Mouse (Mus musculus) liver, embryonic 14.5 days (tissue): Measurements from ENCODE around the gene BC048403. TPM values are rescaled to one million over a fixed set of nuclear protein-coding genes. Genes with fewer than 3 reads are reported as not detected.

Experiments
- ATAC-seq: fragments of 200-750 bp; cut with Nextera tagmentation; 2 replicates; pipeline ENCODE4 v1.8.0; 2017; ENCODE audit warnings: moderate number of reproducible peaks, mild to moderate bottlenecking, moderate library complexity; ENCODE audit not compliant: insufficient read depth
- DNase-seq, 3 experiments: peaks; one replicate each; pipeline ENCODE4 v3.0.0-alpha.2; 2012 to 2013; ENCODE audit warnings: low read depth in 3 of 3, low spot score in 3 of 3
- H3K27ac ChIP-seq: fragments of 300-500 bp; sonication (generic); 2 replicates; pipeline ENCODE4 v1.5.1; 2014; ENCODE audit warnings: moderate library complexity, mild to moderate bottlenecking, control low read depth, inconsistent platforms
- H3K27me3 ChIP-seq: fragments of 300-500 bp; sonication (generic); 2 replicates; pipeline ENCODE4 v1.6.1; 2014; ENCODE audit warnings: mild to moderate bottlenecking, low read length, moderate library complexity; ENCODE audit not compliant: control insufficient read depth, insufficient read depth
- H3K36me3 ChIP-seq: fragments of 300-500 bp; sonication (generic); replicated peaks from 2 replicates; pipeline ENCODE4 v1.6.1; 2014; ENCODE audit warnings: low read depth; ENCODE audit not compliant: control insufficient read depth, insufficient read depth
- H3K4me1 ChIP-seq, 2 experiments: fragments of 200-500 bp in 1 of 2; fragments of 300-500 bp in 1 of 2; sonication (generic) in 1 of 2; replicated peaks; 2 replicates each; pipeline ENCODE4 v1.6.1; 2012 to 2014; ENCODE audit warnings: antibody characterized with exemption in 1 of 2, inconsistent platforms in 1 of 2, low read length in 1 of 2; ENCODE audit not compliant: control insufficient read depth in 2 of 2, insufficient read depth in 2 of 2
- H3K4me2 ChIP-seq: fragments of 300-500 bp; sonication (generic); 2 replicates; pipeline ENCODE4 v1.6.1; 2014; ENCODE audit warnings: low read depth, mild to moderate bottlenecking, control low read depth, moderate library complexity
- H3K4me3 ChIP-seq, 2 experiments: fragments of 200-500 bp in 1 of 2; fragments of 300-500 bp in 1 of 2; sonication (generic) in 1 of 2; 2 replicates each; pipeline ENCODE4 v1.5.1; 2012 to 2014; ENCODE audit warnings: low read depth in 2 of 2, low read length in 2 of 2, mild to moderate bottlenecking in 2 of 2, control low read depth in 1 of 2, inconsistent platforms in 1 of 2, moderate library complexity in 1 of 2; ENCODE audit not compliant: insufficient read depth in 1 of 2
- H3K9ac ChIP-seq: fragments of 300-500 bp; sonication (generic); replicated peaks from 2 replicates; pipeline ENCODE4 v1.6.1; 2014; ENCODE audit warnings: mild to moderate bottlenecking, control low read depth, moderate library complexity
- H3K9me3 ChIP-seq: fragments of 300-500 bp; sonication (generic); 2 replicates; pipeline ENCODE4 v1.6.1; 2016; ENCODE audit warnings: low read length, mixed read lengths; ENCODE audit not compliant: control insufficient read depth
- CTCF ChIP-seq: IDR thresholded peaks from 2 replicates; pipeline ENCODE4 v1.5.1; 2016; ENCODE audit warnings: antibody characterized with exemption, low read depth, control low read depth
- EP300 ChIP-seq: IDR thresholded peaks from 2 replicates; pipeline ENCODE4 v1.6.1; 2016; ENCODE audit warnings: antibody characterized with exemption, low read depth
- WGBS: fragments of 180-500 bp; shearing (Covaris S2); extraction: QIAGEN DNeasy Blood & Tissue Kit; methylation state at CpG from one replicate; pipeline ENCODE4 v1.1.7; 2014; ENCODE audit not compliant: insufficient replicate concordance; 5-methylcytosine and 5-hydroxymethylcytosine counted together
- polyA plus RNA-seq, 2 experiments: library from polyadenylated mRNA; depleted of rRNA in 1 of 2; stranded (reverse) in 1 of 2; unstranded in 1 of 2; fragments of >200 nt; fragmentation: Nextera tagmentation in 1 of 2; extraction: Ambion mirVana in 1 of 2; gene quantifications; 2 replicates each; pipeline versions ENCODE4 v1.2.1 to v1.2.3; 2012 to 2014

Gene BC048403
- polyA plus RNA-seq, 2 experiments, result 1.8 to 2.3 TPM

- Histone ChIP-seq H3K4me2 (no peak overlapping the region), H3K36me3 (no peaks in the 10 kb centered on the region), H3K27ac (no peak overlapping the region), H3K9me3 (no peaks in the 10 kb centered on the region), H3K27me3 (no peaks in the 10 kb centered on the region), H3K4me1 (no peaks in the 10 kb centered on the region), H3K4me3 (no peak overlapping the region), H3K9ac (no peak overlapping the region)
- DNase-seq, result no peak
- no peak for TF ChIP-seq EP300
- no peak for TF ChIP-seq CTCF
- 61% methylated on average over 6 of the region's 6 CpGs for WGBS
- ATAC-seq, result no peak
These were observed 36.1 kb upstream of the BC048403 start for GRCm38 (mm10) chr10:121703619-121704018.

- H3K4me2 ChIP-seq, result no peak overlapping the region
- WGBS, result 54% methylated on average over 6 of the region's 6 CpGs
- no peaks in the 10 kb centered on the region for H3K27me3 ChIP-seq
- no peak overlapping the region for H3K4me3 ChIP-seq
- H3K27ac ChIP-seq, result no peak overlapping the region
- TF ChIP-seq EP300 (no peak), CTCF (no peak)
- DNase-seq, result no peak
- no peaks in the 10 kb centered on the region for H3K4me1 ChIP-seq
- no peak for ATAC-seq
- H3K9ac ChIP-seq, result no peak overlapping the region
- no peaks in the 10 kb centered on the region for H3K9me3 ChIP-seq
- H3K36me3 ChIP-seq, result no peaks in the 10 kb centered on the region
These were observed 34.9 kb upstream of the BC048403 start for GRCm38 (mm10) chr10:121704871-121705270.

GRCm38 (mm10) chr10:121705399-121706163, 34.2 kb upstream of the BC048403 start:
- ATAC-seq (no peak), DNase-seq (no peak)
- Histone ChIP-seq H3K9me3 (no peaks in the 10 kb centered on the region), H3K9ac (no peak overlapping the region), H3K27me3 (no peaks in the 10 kb centered on the region), H3K4me1 (no peaks in the 10 kb centered on the region), H3K27ac (no peak overlapping the region), H3K4me3 (no peak overlapping the region), H3K4me2 (no peak overlapping the region), H3K36me3 (no peaks in the 10 kb centered on the region)
- TF ChIP-seq CTCF (no peak), EP300 (no peak)
- WGBS, result 67% methylated on average over 15 of the region's 15 CpGs

GRCm38 (mm10) chr10:121716862-121717261, 22.9 kb upstream of the BC048403 start:
- no peaks in the 10 kb centered on the region for H3K36me3 ChIP-seq
- no peaks in the 10 kb centered on the region for H3K9me3 ChIP-seq
- H3K4me3 ChIP-seq, result no peak overlapping the region
- H3K27me3 ChIP-seq, result no peaks in the 10 kb centered on the region
- no peak overlapping the region for H3K4me2 ChIP-seq
- no peak overlapping the region for H3K9ac ChIP-seq
- no peak overlapping the region for H3K27ac ChIP-seq
- no peaks in the 10 kb centered on the region for H3K4me1 ChIP-seq
- DNase-seq (no peak), ATAC-seq (no peak)
- TF ChIP-seq CTCF (no peak), EP300 (no peak)

GRCm38 (mm10) chr10:121718896-121719585, 20.7 kb upstream of the BC048403 start:
- 87% methylated on average over 18 of the region's 18 CpGs for WGBS
- Histone ChIP-seq H3K4me2 (no peak overlapping the region), H3K27ac (no peak overlapping the region), H3K4me3 (no peak overlapping the region), H3K9ac (no peak overlapping the region), H3K4me1 (no peaks in the 10 kb centered on the region), H3K9me3 (no peaks in the 10 kb centered on the region), H3K36me3 (no peaks in the 10 kb centered on the region), H3K27me3 (no peaks in the 10 kb centered on the region)
- no peak for ATAC-seq
- no peak for TF ChIP-seq CTCF
- TF ChIP-seq EP300, result no peak
- no peak for DNase-seq
